Mouse (Mus musculus) spleen, adult 2 months (tissue): ENCODE measurements around the gene Copa. TPM values are rescaled to one million over a fixed set of nuclear protein-coding genes. Genes with fewer than 3 reads are reported as not detected.

Experiments used
- DNase-seq, 2 experiments: peaks; one replicate each; pipeline versions ENCODE4 v3.0.0 to v3.0.0-alpha.2; 2012 to 2021; ENCODE audit warnings: low spot score in 2 of 2, low read depth in 1 of 2
- H3K27ac ChIP-seq: fragments of 200-500 bp; 2 replicates; pipeline ENCODE4 v1.5.1; 2012; ENCODE audit warnings: low read length, inconsistent platforms; ENCODE audit not compliant: insufficient read depth
- H3K27me3 ChIP-seq: fragments of 200-500 bp; 2 replicates; pipeline ENCODE4 v1.6.1; 2012; ENCODE audit warnings: mild to moderate bottlenecking, moderate library complexity, low read length, inconsistent platforms; ENCODE audit not compliant: control insufficient read depth, insufficient read depth
- H3K36me3 ChIP-seq: fragments of 200-500 bp; 2 replicates; pipeline ENCODE4 v1.6.1; 2012; ENCODE audit warnings: mild to moderate bottlenecking, low read length, inconsistent platforms; ENCODE audit not compliant: control insufficient read depth, insufficient read depth
- H3K4me1 ChIP-seq: fragments of 200-500 bp; 2 replicates; pipeline ENCODE4 v1.6.1; 2011; ENCODE audit warnings: inconsistent platforms; ENCODE audit not compliant: control insufficient read depth, insufficient read depth, insufficient read length
- H3K4me3 ChIP-seq: fragments of 200-500 bp; 2 replicates; pipeline ENCODE4 v1.5.1; 2011; ENCODE audit warnings: mild to moderate bottlenecking, inconsistent platforms; ENCODE audit not compliant: insufficient read depth, insufficient read length; ENCODE audit errors: extremely low read depth
- CTCF ChIP-seq: fragments of 200-500 bp; IDR thresholded peaks from 2 replicates; pipeline ENCODE4 v1.5.1; 2011; ENCODE audit warnings: mild to moderate bottlenecking, inconsistent platforms; ENCODE audit not compliant: insufficient read depth, insufficient read length, insufficient replicate concordance; ENCODE audit errors: extremely low read depth
- POLR2A ChIP-seq: fragments of 200-500 bp; IDR thresholded peaks from 2 replicates; pipeline ENCODE4 v1.6.1; 2011; ENCODE audit warnings: low read depth, low read length, inconsistent platforms
- WGBS: fragments of 180-500 bp; shearing (Covaris S2); methylation state at CpG from one replicate; pipeline ENCODE4 v1.1.7; 2018; 5-methylcytosine and 5-hydroxymethylcytosine counted together
- polyA plus RNA-seq: library from polyadenylated mRNA; depleted of rRNA; stranded (reverse); fragments of >200 nt; gene quantifications from 2 replicates; pipeline ENCODE4 v1.2.3, GENCODE M21; 2012

Gene Copa
- polyA plus RNA-seq, 1 experiment: 31.7 TPM

DNA sequence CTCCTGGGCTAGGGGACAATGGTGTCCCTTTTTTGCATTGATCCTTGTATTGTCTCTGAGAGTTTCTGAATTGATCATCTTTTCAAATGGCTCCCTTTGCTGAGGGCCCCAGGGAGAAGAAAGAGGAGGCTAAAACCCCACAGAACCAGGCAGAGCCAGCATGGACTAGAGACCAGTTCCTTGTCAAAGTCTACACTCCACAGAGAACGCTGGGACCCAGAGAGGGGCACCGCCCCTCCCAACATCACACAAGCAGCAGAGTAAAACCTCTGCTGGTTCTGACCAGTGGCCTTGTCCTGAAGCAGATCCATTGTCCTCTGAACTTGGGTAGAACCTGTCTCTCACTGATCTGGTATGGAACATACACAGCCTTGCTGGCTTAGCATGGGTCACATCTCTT lies 20.2 kb upstream of the Copa start:
- Histone ChIP-seq H3K27me3 (no peaks in the 10 kb centered on the region), H3K36me3 (peaks cover 25% of the 10 kb centered on the region), H3K27ac (no peak overlapping the region), H3K4me1 (no peaks in the 10 kb centered on the region), H3K4me3 (no peak overlapping the region)
- TF ChIP-seq POLR2A: no peak
- TF ChIP-seq CTCF: no peak
- no peak for DNase-seq
- 84% methylated on average over 2 of the region's 2 CpGs for WGBS

DNA sequence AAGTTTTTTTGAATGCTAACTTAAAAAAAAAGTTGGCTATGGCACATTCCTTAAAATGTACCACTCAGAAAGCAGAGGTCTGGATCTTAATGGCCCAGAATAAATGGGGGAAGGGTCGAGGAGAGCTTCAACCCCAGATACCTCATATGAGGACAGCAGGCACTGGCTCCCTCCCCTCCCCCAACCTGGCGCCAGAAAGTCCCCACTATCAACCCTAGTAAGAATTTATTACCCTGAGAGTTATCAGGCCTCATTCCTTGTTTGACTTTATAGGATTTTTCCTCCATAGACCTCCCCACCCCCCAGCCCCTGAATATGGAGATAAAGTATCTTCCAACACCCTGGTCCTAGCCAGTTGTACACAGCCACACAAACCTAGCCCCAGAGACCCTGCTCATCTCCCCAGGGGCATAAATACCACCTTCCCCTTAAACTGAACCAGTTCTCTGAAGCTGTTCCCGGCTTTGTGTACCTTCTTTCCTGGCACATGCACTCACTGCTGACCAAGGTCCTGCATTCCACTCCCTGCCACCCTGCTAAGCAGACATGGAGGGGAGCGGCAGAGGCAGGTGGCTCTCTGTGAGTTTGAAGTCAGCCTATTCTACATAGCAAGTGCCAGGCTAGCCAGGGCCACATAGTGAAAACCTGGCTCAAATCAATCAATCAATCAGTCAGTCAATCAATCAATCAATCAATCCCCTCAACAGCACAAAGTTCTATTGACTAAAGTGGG lies 18.9 kb upstream of the Copa start:
- TF ChIP-seq POLR2A (no peak), CTCF (no peak)
- H3K4me3 ChIP-seq: no peak overlapping the region
- WGBS: 80% methylated on average over 4 of the region's 4 CpGs
- H3K36me3 ChIP-seq: peaks cover 36% of the 10 kb centered on the region
- no peak for DNase-seq
- H3K27ac ChIP-seq: no peak overlapping the region
- H3K4me1 ChIP-seq: no peaks in the 10 kb centered on the region
- no peaks in the 10 kb centered on the region for H3K27me3 ChIP-seq

DNA sequence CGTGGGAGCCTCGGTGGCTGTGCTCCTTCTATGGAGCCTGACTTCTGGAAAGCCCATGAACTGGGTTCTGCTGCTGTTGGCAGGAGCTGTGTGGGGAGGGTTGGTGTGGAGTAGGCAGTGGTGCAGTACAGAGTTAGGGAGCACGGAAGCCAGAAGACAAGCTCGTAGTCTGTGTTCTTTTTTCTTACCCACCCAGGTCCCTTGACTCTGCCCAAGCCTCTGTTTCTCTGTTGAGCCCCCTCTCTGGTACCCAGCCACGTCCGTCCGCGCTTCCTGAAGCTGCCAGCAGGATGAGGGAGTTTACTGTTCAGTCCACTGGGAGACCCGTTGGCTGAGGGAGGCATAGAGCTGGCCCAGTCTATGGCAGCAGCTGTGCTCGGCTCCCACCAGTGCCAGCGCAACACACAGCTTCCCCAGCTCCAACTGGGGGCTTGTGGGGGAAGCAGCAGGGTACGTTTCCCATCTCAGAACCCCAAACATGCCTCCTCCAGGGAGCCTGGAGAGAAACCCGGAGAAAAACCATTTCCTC lies 17.7 kb upstream of the Copa start:
- DNase-seq: no peak
- Histone ChIP-seq H3K36me3 (peaks cover 47% of the 10 kb centered on the region), H3K4me1 (no peaks in the 10 kb centered on the region), H3K4me3 (no peak overlapping the region), H3K27me3 (no peaks in the 10 kb centered on the region), H3K27ac (no peak overlapping the region)
- 90% methylated on average over 13 of the region's 13 CpGs for WGBS
- no peak for TF ChIP-seq CTCF
- TF ChIP-seq POLR2A: no peak

DNA sequence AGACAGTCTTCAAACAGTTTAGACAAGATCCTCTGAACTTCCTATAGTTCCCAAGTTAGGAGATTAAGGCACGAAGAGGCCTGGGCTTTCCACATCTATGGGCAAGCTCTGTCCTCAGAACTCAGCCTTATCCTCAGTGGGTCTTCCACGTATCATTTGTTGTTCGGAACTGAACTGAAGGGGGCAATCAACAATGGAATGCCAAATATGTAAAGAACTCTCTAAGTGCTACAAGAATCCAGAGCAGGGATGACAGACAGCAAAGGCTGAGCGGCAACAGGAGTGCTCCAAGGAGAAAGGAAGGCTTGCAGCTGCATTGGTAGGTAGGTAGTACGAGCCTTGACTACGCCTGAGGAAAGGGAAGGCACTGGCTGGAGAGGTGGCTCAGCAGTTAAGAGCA lies 12.1 kb upstream of the Copa start:
- Histone ChIP-seq H3K4me3 (no peak overlapping the region), H3K27ac (no peak overlapping the region), H3K36me3 (peaks cover 78% of the 10 kb centered on the region), H3K27me3 (no peaks in the 10 kb centered on the region), H3K4me1 (no peaks in the 10 kb centered on the region)
- no peak for DNase-seq
- TF ChIP-seq POLR2A (no peak), CTCF (no peak)
- 94% methylated on average over 6 of the region's 6 CpGs for WGBS

DNA sequence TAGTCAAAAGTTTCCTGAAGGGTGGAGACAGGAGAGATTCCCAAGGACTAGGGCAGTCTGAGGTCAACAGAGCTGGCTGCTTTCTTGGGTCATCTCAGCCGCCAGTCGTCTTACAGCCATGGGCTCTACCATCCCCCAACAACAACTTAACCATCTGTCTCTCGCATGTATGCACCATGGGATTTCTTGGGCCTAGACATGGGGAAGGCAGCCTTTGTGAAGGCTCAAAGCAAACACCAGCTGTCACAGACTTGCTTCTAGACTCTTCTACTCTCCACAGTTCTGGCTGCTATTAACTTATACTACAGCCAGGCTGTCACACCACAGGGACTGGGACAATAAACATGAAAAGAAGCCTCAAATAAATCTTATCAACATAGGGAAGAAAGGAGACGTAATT lies 10.8 kb upstream of the Copa start:
- H3K4me1 ChIP-seq: no peaks in the 10 kb centered on the region
- DNase-seq: no peak
- peaks cover 75% of the 10 kb centered on the region for H3K36me3 ChIP-seq
- WGBS: 84% methylated on average over 4 of the region's 4 CpGs
- TF ChIP-seq CTCF (no peak), POLR2A (no peak)
- H3K4me3 ChIP-seq: no peak overlapping the region
- H3K27me3 ChIP-seq: no peaks in the 10 kb centered on the region
- no peak overlapping the region for H3K27ac ChIP-seq

DNA sequence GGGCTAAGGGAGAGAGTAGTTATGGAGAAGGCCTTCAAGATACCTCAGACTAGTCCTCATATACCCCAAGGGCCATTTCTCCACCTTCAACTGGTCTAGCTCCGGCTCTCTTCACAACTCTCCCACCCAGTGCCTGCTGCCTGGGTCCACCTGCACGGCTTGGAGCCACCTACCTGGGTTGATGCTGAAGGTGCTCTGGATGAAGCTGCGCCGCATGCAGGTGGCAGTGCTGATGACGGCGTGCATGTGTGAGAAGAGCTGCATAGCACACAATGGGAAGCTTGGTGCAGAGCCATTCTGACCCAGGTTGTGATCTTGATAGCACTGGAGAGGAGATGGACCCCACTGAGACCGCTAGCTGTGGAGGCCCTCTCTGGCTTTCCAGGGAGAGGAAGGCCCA lies 9.7 kb upstream of the Copa start:
- no peaks in the 10 kb centered on the region for H3K4me1 ChIP-seq
- DNase-seq: no peak
- H3K4me3 ChIP-seq: no peak overlapping the region
- H3K27ac ChIP-seq: no peak overlapping the region
- no peak for TF ChIP-seq CTCF
- TF ChIP-seq POLR2A: no peak
- H3K27me3 ChIP-seq: no peaks in the 10 kb centered on the region
- H3K36me3 ChIP-seq: peaks cover 65% of the 10 kb centered on the region
- 96% methylated on average over 7 of the region's 7 CpGs for WGBS

DNA sequence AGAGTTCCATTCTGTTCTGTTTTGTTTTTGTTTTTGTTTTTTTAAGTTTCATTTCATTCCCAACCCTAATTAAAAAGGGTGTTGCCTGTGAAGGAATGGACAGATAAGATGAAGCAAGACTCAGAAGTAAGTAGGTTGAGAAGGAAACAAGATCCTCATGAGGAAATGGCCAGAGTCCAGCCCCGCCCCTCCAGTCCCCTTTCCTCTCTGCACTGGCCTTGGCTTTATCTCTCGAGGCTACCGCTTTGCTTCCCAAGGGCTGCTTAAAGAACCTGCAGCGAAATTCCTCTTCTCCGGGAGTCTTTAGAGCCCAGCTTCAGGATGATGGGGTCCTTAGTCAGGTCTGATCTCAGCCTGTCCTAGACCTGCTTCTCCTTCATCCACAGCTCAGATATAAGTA lies 4.3 kb upstream of the Copa start:
- Histone ChIP-seq H3K4me3 (no peak overlapping the region), H3K36me3 (peaks cover 30% of the 10 kb centered on the region), H3K27me3 (no peaks in the 10 kb centered on the region), H3K4me1 (no peaks in the 10 kb centered on the region; the same call in 1 of the 2 replicates), H3K27ac (no peak overlapping the region)
- 83% methylated on average over 5 of the region's 5 CpGs for WGBS
- no peak for TF ChIP-seq CTCF
- no peak for TF ChIP-seq POLR2A
- DNase-seq: no peak
